Mouse (Mus musculus) lung, postnatal 10 days (tissue): Measurements from ENCODE around the gene Smox.

Experiments
- DNase-seq: peaks from one replicate; pipeline ENCODE4 v3.0.0; 2021

Gene Smox

DNA sequence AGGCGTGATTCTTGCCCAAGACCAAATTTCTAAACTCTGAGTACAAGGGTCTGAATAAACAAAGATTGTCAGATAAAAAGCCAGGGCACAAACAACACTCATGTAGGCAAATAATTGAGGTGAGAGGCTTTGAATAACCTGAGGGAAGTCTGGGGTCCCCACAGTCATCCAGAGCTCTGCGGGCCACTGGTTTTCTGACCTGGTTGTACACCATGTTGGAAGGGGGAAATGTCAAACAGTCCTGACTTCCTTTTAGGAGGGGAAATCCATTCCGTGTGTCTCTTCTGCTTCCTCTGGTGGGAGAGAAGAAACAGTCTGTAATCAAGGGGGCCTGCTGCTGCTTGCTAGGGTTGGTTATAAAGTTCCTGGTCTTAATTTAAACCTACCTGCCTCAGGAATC lies 5.2 kb upstream of the Smox start:
- DNase-seq = no peak

DNA sequence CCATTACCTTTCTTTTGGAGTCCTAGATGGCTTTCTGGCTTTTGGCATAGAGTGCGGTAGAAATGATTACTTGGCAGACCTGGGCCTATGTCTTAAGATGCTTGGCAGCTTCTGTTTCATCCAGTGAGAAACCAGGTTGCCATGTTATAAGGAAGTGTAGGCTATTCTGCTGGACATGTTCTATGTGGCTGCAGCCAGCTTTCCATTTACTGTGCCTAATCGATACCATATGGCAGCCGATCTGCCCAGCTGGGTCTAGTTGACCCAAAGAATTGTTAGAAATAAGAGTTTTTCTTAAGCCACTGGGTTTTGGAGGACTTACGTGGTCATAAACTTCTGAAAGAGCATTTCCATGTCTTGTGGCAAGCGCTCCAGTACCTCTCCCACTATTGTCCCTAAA lies 4.0 kb upstream of the Smox start:
- no peak for DNase-seq

DNA sequence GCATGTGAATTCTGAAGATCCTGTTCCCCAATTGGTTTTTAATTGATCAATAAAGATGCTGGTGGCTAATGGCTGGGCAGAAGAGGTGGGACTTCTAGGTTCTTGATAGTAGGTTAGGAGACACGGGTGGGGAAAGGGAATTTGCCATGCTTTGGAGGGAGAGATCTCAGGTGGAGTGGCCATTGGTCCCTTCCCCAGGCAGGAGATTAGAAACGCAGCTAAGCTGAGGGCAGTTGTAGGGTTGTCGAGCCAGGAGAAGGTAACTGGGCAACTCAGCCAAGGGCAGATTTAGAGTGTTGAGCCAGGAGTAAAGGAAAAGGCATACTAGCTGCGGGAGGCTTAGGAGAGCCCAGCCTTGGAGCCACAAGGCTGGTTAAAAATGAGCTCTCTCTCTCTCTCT lies 3.0 kb upstream of the Smox start:
- no peak for DNase-seq

DNA sequence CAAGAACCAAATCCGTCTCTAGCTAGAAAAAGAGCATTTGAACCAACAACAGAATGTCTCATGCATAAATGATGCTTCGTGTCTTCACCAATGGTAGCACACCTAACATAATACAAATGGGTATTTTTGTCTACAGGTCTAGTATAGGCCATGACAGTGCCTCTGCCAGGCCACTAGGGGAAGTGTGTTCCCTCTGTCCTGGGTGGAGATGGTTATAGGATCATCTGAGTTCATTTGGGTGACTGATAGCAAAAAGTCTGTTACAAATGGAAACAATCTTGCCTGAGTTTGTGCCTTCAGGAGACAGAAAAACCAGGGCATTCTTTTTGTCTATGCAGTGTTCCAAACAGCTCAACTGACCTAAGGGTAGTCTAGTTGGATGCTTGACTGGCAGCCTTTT lies 2.4 kb upstream of the Smox start:
- no peak for DNase-seq

DNA sequence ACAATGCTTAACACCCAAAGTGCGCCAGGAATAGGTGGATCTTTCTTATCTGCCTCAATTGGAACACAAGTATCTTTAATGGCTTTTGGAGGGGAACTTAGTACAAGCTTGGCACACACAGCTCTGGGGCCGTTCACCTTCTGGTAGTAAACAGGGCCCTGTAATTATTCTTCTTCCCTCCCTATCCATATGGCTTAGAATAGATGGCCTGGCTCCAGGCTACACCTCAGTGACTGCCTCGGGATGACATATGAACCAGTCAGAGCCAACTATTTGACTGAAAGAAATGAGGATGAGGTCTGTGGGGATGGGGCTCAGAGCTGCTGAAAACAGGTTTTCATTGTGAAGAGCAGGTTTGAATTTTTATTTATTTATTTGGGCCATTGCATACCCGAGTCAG lies 1.7 kb upstream of the Smox start:
- no peak for DNase-seq

DNA sequence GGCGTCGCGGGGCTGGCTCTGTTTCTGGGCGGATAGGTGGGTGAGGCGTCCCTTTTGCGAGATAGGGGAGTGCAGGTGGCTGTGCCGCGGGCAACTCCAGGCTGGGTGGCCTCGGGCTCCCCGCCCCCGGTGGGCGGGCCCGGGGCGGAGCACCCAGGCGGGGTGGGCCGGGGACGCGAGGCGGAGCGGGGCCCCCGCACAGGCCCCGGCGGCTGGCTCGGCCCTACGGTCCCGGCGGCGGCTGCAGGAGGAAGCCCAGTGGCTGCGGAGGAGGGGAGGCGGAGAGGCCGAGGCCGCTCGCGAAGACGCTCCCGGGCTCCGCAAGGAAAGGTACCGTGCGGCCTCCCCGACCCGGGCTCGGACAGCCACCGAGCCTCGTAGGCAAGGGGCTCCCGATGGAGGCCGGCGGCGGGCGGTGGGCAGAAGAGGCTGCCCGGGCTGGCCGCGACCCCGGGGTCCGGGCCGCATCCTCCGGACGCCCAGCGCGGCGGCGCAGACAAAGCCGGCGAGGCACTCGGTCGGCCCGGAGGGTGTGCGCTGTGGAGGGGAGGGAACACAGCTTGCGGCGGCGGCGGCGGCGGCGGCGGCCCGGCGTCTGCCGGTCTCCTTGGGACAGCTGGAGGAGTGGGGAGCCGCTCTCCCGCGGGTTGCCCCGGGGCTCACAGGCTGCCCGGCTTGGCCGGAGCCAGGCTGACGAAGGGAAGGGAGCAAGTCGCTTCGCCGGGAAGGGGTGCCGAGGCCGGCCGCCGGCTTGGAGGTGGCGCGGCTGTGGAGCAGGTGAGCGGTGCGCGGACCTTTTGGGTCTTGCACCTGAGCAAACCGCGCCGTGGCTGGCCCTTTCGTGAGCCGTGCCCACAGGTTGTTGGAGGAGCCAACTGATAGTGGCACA lies 655 bp downstream of the Smox start:
- DNase-seq = peak; percentile 81

DNA sequence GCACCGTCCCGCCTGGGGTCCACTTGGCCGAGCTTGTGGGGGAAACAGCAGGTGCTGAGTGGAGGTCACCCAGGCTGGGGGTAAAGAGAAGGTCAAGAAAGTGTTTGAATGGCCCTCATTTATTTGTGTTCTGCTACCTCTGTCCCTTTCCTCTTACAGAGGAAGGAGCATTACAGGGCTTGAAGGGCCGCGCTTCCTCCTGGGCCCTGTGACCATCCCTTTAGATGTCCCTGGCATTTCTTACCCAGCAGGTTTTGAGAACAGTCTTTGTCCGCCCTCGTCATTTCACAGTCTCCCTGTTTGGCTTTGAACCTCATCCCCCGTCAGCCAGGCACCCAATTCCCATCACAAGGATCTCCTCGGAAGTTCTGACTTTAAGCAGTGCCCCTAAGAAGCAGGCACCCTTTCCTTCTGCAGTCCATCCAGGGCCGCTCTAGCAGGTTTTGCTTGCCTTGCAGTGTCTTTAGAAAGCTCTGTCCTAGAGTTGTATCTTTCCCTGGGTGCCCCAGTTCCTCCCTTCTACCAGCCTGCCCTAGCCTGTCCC lies 1.4 kb downstream of the Smox start:
- no peak for DNase-seq

DNA sequence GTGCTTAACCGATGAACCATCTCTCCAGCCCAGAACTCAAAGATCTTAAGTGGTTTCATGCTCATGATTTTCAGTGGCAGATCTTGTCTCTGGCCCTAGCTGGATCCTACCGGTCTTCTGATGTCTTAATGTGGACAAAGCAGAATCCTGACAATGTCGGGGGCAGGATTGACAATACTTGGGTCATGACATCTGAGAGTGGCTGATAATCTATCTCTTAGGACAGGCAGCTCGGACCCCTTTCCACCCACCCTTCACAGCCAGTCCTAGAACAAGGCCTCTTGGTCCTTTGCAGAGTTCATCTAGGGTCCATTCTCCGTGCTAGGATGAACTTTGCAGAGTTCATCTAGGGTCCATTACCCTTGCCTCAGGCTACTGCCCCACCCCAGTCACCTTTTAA lies 2.1 kb downstream of the Smox start:
- DNase-seq = no peak

DNA sequence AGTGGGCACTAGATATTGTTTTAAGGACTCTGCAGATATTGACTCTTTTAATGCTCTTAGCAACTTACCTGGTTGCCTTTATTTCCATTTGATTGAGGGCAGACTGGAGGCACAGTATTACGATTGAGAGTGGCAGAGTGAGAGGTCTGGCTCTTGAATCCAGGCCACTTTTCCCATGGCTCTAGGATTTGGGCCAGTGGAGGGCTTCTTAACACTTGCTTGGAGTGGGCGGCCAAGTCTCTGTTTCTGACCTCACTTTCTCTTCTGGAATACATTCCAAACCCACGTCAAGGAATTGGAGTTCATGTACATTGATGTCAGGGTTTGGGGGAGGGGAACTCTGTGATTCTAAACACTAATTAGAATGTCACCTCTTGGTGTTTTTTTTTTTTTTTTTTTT lies 4.0 kb downstream of the Smox start:
- peak; percentile 28 for DNase-seq

DNA sequence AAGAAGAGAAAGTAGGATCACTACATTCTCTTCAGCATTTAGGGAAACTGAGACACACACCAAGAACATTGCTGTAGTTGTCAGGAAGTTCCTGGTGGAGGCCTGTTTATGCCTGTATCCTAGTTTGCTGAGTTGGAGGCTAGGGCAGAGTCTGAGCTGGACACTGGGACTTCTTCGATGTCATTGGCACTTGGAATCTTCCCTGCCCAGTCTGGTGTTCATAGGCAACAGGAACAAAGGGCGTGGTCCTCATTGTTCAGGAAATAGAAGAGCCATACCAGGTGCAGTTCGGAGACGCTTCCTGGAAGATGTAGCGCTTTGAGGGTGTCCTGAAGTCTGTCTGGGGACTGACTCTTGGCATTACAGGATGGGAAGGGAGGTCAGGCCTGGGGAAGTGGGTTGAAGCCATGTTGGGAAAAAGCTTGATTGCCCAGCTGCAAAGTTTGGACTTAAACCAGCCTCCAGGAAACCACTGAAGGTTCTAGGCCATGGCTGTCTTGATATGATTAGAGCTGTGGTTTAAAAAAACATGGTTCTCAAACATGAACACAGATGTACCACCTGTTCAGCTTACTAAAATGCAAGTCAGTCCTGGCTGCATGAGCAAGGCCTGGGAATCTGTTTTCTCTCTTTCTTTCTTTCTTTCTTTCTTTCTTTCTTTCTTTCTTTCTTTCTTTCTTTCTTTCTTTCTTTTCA lies 5.0 kb downstream of the Smox start:
- no peak for DNase-seq

DNA sequence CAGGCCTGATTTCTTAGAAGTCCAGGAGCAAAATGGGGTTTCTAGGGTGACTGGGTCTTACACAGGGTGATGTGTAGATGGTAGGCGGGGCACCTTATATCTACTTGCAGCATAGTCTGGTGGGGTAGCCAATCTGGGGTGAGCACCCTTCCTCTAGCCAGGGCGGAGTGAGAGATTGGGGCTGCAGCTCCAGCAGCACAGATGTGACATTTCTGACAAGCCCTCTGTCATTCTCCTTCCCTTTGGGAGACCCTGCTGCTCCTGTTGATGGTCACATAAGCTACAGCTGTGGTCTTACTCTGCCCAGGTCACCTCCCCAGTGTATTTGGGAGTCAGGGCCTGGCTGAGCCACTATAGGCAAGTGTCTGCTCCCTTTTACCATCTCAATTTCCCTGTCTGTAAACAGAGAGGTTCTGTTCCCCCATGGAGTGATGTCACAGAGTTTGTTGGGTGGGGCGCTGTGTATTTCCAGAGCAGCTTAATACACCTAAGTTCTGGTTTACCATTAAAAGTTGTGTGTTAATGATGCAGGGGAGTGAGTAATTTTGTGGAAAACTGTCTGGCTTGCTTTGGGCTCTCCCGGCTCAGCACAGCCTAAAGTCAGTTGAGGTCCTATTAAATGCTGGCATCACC lies 6.0 kb downstream of the Smox start:
- DNase-seq = no peak

DNA sequence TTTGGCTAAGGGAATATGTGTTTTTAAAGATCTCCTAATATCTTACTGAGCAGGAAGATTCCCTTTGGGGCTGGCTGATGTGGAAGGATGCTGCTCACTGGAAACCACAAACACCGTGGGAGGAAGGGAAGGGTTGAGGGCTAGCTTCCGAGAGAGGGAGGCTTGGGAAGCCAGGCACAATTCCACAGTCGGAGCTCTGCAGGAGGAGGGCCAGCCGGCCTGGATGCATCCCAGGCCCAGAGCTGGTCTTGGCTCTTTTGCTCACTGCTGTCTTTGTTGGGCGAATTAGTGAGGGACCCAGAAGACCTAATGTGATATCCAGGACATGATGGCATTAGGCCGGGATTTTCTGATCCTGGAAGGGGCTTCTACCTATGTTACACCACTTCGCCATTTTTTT lies 6.9 kb downstream of the Smox start:
- DNase-seq = peak; percentile 59

DNA sequence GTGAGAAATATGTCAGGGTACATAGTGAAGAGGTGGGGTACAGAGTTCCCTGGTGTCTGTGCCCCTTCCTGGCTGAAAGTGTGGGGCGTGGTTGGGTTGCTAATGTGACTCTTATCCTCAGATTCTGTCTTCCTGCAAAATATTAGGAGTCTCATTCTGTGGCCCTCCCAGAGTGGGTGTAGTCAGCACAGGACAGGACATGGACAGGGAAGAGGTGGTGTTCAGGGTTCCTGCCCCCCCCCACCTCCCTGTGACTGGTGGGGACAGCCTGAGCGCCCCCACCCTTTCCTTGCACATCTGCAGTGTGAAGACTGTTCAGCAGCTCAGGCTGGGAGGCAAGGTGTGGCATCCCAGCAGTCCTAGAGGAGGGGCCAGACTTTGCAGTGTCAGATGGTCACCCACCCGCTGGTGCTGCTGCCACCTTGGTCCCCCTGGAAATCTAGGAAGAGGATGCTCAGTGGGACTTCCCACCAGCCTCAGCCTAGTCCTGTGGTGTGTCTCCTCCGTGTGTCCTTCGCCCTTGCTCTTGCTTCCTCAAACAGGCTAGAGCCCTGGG lies 8.1 kb downstream of the Smox start:
- no peak for DNase-seq

DNA sequence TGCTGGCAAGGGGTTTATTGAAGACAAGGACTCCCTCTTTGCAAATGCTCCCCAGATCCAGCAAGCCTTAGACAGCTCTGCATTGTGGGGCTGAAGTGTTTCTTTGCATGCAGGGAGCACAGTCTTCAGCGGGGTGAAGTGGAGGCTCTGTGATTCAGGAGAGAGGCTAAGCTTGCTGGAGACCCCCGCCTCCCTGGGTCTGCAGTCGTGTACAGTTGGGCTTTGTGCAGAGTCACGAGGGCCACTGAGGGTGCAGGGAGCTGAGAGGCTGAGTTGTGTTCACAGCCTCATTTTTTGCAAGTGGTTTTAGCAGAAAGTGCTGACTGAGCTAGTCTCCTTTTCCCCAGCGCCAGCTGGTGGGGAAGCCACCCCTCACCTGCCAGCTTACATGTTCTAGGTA lies 10.6 kb downstream of the Smox start:
- no peak for DNase-seq

DNA sequence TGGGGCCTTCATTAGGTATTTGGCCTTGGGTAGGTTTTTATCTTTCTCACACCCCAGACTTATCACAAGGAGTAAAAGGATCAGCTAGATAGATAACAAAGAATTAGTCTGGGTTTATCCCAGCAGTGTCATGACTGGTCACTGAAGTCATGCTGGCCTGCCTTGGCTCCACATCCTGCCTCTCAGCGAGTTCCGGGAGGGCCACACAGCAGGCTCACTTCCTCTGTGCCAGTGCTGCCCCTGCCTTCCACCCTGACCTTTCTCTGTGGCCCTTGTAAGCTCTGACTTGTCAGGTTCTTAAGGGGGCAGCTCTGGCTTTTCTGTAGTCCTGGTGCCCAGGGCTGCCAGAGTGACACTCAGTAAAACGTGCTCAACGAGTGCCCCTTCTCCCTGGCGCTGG lies 11.3 kb downstream of the Smox start:
- DNase-seq = no peak

DNA sequence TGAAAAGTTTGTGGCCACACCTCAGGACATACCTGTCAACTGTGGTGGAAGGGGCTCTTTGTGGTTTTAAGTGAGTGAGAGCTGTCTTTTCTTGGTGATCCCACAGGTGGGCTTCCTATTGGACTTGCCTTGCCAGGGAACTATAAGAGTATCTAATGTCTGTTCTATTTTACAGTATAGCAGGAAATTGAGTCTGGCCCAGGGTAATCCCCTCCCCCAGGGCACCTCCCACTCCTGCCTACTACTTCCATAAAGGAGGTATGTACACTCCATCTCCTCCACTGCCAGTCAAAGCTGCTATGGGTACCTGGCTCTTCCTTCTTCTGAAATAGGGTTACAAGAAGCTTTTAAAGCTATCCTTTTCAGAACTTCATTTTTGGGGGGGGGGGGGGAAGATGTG lies 14.1 kb downstream of the Smox start:
- DNase-seq = no peak

DNA sequence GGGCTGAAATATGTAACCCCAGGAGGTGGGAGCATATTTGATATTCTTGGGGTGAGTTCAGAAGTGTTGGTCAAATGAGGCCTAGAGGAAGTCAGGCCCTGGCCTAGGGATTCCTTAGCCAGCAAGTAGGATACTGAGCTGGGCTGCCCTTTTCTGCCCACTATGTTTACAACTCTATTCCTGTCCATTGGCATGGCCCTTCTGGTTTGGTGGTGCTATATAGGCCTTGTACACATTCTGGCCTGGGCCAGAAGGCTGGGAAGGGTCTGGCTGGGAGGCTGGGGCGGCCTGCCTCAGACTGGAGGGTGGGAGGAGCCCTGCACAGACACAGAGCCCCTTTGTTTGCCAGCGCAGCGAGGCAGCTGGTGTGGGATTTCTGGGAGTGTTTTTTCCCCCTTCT lies 15.1 kb downstream of the Smox start:
- no peak for DNase-seq

DNA sequence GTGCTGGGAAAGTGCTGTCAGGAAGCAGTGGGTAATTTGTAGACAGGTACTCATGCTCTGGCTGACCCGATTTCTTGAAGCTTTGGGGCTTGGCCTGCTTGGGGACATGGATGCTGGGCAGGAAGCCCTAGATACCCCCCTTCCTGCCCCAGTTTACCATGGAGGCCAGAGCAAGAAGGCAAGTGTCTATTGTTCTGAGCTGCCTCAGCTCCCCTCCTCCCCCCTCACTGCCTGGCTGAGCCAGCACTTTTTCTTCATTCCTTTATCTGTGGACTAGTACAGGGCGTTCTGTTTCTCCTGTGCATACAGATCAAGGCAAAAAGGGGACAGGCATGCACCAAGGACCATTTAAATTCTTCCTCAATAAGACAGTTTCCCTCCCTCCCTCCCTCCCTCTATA lies 17.2 kb downstream of the Smox start:
- DNase-seq = no peak

DNA sequence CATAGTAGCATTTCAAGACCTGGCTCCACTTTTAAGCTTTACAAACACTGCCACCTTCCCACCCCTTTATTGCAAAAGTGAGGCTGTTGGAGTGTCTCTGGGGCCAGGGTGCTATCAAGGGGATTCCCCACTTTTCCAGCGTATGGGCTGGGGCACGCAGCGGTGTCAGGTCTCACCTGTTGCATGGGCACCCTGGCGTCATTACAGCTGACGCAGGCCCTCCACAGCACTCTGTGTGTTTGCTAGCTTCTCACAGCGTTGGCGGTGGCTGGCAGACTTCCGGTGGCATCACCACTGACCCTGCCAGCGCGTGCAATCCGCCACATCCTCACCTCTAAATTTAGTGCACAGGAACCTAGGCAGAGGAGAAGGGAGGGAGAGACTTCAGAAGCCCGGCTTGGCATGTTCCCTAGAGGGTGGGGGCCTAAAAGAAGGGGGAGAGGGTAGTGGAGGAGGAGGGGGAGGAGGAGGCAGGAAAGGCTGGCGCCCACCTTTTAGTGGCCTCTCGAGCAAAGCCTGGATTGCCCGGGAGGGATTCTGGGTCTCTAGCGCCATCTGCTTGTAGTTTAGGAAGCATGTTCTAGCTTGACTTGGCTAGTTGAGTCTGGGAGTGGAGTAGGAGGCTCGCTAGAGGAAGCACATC lies 18.5 kb downstream of the Smox start:
- peak; percentile 83 for DNase-seq

DNA sequence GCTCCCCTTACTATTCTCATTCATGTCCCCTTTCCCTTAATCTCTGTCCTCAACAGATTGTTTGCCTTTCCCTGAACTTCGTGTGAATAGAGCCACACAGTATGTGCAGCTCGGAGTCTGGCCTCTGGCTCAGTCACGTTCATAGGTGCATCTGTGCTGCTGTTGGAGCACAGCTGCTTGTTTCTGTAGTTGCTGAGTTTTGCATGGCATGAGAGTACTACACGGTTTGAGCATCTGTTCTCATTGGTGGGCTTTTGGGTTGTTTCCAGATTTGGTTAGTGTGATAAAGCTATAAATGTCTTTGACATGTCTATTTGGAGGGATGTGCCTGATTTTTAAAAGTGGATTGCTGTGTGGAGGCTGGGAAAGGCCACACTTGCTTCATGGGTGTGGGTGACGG lies 19.2 kb downstream of the Smox start:
- no peak for DNase-seq

DNA sequence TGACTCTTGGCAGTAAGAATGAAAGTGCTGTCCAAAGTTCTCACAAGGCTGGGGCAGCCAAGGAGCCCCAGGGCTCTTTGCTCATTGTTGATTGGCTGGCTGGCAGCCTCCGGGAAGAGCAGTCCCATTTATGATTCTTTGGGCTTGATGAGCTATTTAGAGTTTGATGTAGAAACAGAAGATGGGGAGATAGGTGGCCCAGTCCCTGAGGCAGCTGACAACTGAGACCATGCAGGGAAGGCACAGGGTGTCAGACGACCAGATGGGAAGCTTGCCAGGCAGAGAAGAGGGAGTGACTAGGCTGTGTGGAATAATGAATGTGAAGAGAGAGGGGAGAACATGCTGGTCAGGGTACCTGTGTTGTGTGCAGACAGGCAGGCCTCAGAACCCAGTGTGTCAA lies 22.2 kb downstream of the Smox start:
- peak; percentile 21 for DNase-seq

DNA sequence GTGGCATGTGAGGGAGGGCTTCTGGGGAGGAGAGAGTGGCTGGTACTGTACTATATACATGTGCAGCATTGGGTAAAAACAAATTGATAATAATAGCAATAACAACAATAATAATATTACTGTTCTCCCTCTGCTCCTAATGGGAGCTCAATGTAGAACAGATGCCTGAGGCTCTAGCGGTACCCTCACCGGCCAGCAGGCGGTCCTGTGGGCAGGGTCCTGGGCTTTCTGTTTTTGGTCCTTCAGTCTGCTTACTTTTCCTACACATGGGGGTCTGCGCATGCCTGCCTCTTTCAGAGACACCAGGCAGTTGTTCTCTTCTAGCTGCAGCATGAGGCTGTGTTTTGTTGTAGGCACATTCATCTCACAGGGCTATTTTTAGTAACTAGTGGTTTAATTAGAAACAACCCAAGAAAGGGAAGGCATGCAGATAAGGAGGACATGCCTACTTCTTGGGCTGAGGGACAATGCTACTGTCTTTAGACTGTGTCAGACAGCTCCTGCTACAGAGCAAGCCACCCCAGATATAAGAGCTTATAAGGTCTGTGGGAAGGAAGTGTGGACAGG lies 22.8 kb downstream of the Smox start:
- no peak for DNase-seq

DNA sequence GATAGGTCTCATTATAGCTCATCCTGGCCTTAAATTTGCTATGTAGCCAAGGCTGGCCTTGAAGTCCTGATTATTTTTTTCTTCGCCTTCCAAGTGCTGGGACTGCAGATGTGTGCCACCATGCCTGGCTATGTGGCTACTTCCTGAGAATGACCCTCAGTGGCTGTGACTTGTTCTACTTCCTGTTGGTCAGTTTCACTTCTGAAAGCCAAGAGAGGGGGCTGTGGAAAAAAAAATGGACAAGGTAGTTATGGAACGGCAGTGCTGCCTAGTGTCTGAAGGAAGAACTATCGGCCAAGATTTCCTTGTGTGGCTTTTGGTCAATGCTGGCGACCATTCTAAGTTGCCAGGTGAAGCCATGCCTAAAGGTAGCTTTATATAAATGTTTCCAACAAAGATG lies 26.3 kb downstream of the Smox start:
- no peak for DNase-seq
